Mouse (Mus musculus): ENCODE data around the gene Foxp1.

The Foxp1 gene

GRCm38 (mm10) chr6:99260941-99261736, 261.4 kb downstream of the Foxp1 start:
- no peak for DNase-seq (ENCODE audit: low spot score)

- DNase-seq (ENCODE audit: low spot score) = no peak
Measured at GRCm38 (mm10) chr6:99258346-99258745, 264.2 kb downstream of the Foxp1 start.

- DNase-seq (ENCODE audit: low spot score) = no peak
Measured at GRCm38 (mm10) chr6:99257676-99258075, 264.8 kb downstream of the Foxp1 start.

- no peak for DNase-seq (ENCODE audit: low spot score)
Measured at GRCm38 (mm10) chr6:99253331-99253730, 269.2 kb downstream of the Foxp1 start.

GRCm38 (mm10) chr6:99252816-99253215, 269.7 kb downstream of the Foxp1 start:
- no peak for DNase-seq (ENCODE audit: low spot score)

GRCm38 (mm10) chr6:99251924-99252323, 270.6 kb downstream of the Foxp1 start:
- DNase-seq (ENCODE audit: low spot score) = no peak

GRCm38 (mm10) chr6:99251222-99251621, 271.3 kb downstream of the Foxp1 start:
- DNase-seq (ENCODE audit: low spot score) = no peak

- no peak for DNase-seq (ENCODE audit: low spot score)
Measured at GRCm38 (mm10) chr6:99249496-99250030, 273.0 kb downstream of the Foxp1 start.

- no peak for DNase-seq (ENCODE audit: low spot score)
Measured at GRCm38 (mm10) chr6:99248396-99248795, 274.1 kb downstream of the Foxp1 start.

GRCm38 (mm10) chr6:99241625-99242395, 280.7 kb downstream of the Foxp1 start:
- no peak for DNase-seq (ENCODE audit: low spot score)

- DNase-seq (ENCODE audit: low spot score) = no peak
Measured at GRCm38 (mm10) chr6:99240764-99241163, 281.8 kb downstream of the Foxp1 start.

- DNase-seq (ENCODE audit: low spot score) = no peak
Measured at GRCm38 (mm10) chr6:99235588-99235987, 286.9 kb downstream of the Foxp1 start.

- no peak for DNase-seq (ENCODE audit: low spot score)
Measured at GRCm38 (mm10) chr6:99233411-99233810, 289.1 kb downstream of the Foxp1 start.

GRCm38 (mm10) chr6:99228336-99228870, 294.1 kb downstream of the Foxp1 start:
- DNase-seq (ENCODE audit: low spot score) = no peak

- DNase-seq (ENCODE audit: low spot score) = no peak
Measured at GRCm38 (mm10) chr6:99221147-99221546, 301.4 kb downstream of the Foxp1 start.

- no peak for DNase-seq (ENCODE audit: low spot score)
Measured at GRCm38 (mm10) chr6:99220472-99220871, 302.0 kb downstream of the Foxp1 start.

GRCm38 (mm10) chr6:99217846-99218245, 304.7 kb downstream of the Foxp1 start:
- no peak for DNase-seq (ENCODE audit: low spot score)

- no peak for DNase-seq (ENCODE audit: low spot score)
Measured at GRCm38 (mm10) chr6:99217155-99217554, 305.4 kb downstream of the Foxp1 start.

GRCm38 (mm10) chr6:99212461-99212860, 310.1 kb downstream of the Foxp1 start:
- no peak for DNase-seq (ENCODE audit: low spot score)

GRCm38 (mm10) chr6:99211663-99212333, 310.7 kb downstream of the Foxp1 start:
- no peak for DNase-seq (ENCODE audit: low spot score)

GRCm38 (mm10) chr6:99210161-99210560, 312.4 kb downstream of the Foxp1 start:
- DNase-seq (ENCODE audit: low spot score) = no peak

- no peak for DNase-seq (ENCODE audit: low spot score)
Measured at GRCm38 (mm10) chr6:99207226-99207885, 315.2 kb downstream of the Foxp1 start.

Data from layer of hippocampus, adult 11-12 months (tissue).